In the genomic region with DNA sequence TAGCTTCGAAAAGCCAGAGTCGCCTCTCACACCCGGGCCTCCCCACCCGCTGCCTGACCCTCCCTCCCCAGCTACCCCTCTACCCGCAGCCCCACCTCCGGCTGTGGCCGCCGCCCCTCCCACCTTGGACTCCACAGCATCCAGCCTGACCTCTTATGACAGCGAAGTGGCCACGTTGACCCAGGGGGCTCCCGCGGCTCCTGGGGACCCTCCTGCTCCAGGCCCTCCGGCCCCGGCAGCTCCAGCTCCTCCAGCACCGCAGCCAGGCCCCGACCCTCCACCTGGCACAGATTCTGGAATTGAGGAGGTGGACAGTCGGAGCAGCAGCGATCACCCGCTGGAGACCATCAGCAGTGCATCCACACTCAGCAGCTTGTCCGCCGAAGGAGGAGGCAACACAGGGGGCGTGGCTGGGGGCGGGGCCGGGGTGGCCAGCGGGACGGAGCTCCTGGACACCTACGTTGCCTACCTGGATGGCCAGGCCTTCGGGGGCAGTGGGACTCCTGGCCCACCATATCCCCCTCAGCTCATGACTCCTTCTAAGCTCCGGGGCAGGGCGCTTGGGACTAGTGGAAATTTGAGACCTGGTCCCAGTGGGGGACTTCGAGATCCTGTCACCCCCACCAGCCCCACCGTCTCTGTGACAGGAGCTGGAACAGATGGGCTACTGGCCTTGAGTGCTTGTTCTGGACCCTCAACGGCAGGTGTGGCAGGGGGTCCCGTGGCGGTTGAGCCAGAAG, we compare ENCODE assay signal across 10 mouse cellular contexts. TPM values are rescaled to one million over a fixed set of nuclear protein-coding genes. Genes with fewer than 3 reads are reported as not detected.
A peak's percentile ranks its signal among the peaks of the same experiment; 100 is the strongest.
DNase-seq lines count a peak whose midpoint lies in the region; ATAC-seq and TF ChIP-seq lines count a peak whose summit lies in the region.
"Had no signal": no experiment of that assay in that cellular context is flagged by ENCODE, and none has a peak within 500 bp of the region (broad histone marks: within the 10 kb centered on the region; RNA-seq: fewer than 3 reads in every experiment).

No protein-coding gene starts in this region.

- no peak for ATAC-seq in heart, postnatal 0 days (ENCODE audit: insufficient read depth, low read depth)
- no peak for ATAC-seq in forebrain, embryonic 15.5 days (replicated peaks)
- no peak for ATAC-seq in midbrain, embryonic 12.5 days (ENCODE audit: low FRiP score, low read depth)
- ATAC-seq: Patski had no signal

- H3K4me3 ChIP-seq in heart, postnatal 0 days (ENCODE audit: low read depth, low read length): peak overlapping the region; percentile 13; the same call in 1 of the 2 replicates
- peak overlapping the region; percentile 14; the same call in 1 of the 2 replicates for H3K4me3 ChIP-seq in forebrain, embryonic 15.5 days
- peak overlapping the region; percentile 26 for H3K4me3 ChIP-seq in midbrain, embryonic 12.5 days
- H3K4me3 ChIP-seq in gastrocnemius, adult 2 months: no peak overlapping the region
- no peak overlapping the region for H3K4me3 ChIP-seq in thymus, adult 2 months (ENCODE audit: control insufficient read depth, insufficient read depth, low read length)

- TF ChIP-seq EP300 in heart, postnatal 0 days (IDR thresholded peaks at IDR 0.05; ENCODE audit: low read depth): no peak

- no peaks in the 10 kb centered on the region for H3K36me3 ChIP-seq in heart, postnatal 0 days (replicated peaks; ENCODE audit: control insufficient read depth, insufficient read depth, low read length)
- peaks cover 9% of the 10 kb centered on the region; the same call in 1 of the 2 replicates for H3K36me3 ChIP-seq in forebrain, embryonic 15.5 days
- H3K36me3 ChIP-seq in midbrain, embryonic 12.5 days: no peaks in the 10 kb centered on the region
- no peaks in the 10 kb centered on the region for H3K36me3 ChIP-seq in thymus, adult 2 months (ENCODE audit: control insufficient read depth, insufficient read depth, low read length)

- TF ChIP-seq CTCF in heart, postnatal 0 days (IDR thresholded peaks at IDR 0.05; ENCODE audit: low read depth): no peak
- no peak for TF ChIP-seq CTCF in gastrocnemius, adult 2 months (IDR thresholded peaks at IDR 0.05)
- TF ChIP-seq CTCF in thymus, adult 2 months (IDR thresholded peaks at IDR 0.05; ENCODE audit: borderline replicate concordance, control insufficient read depth, extremely low read depth, insufficient read depth, low read length, poor library complexity): no peak

- no peaks in the 10 kb centered on the region for H3K9me3 ChIP-seq in heart, postnatal 0 days (replicated peaks; ENCODE audit: control insufficient read depth, low read length)
- no peaks in the 10 kb centered on the region for H3K9me3 ChIP-seq in forebrain, embryonic 15.5 days
- no peaks in the 10 kb centered on the region for H3K9me3 ChIP-seq in midbrain, embryonic 12.5 days

- no peak for DNase-seq in heart, postnatal 0 days (ENCODE audit: low spot score)
- no peak for DNase-seq in heart, postnatal 25 days (ENCODE audit: low spot score)
- DNase-seq in embryo, embryonic 11 days: peak; percentile 47
- DNase-seq in gastrocnemius, adult 2 months: no peak
- DNase-seq in cerebellum, adult 8-10 months: no peak
- no peak for DNase-seq in thymus, adult 2 months

- no peak overlapping the region for H3K4me2 ChIP-seq in heart, postnatal 0 days (ENCODE audit: low read depth, low read length)
- no peak overlapping the region for H3K4me2 ChIP-seq in forebrain, embryonic 15.5 days (replicated peaks)
- H3K4me2 ChIP-seq in midbrain, embryonic 12.5 days (replicated peaks): peak overlapping the region; percentile 32

- no peak overlapping the region for H3K9ac ChIP-seq in heart, postnatal 0 days (replicated peaks; ENCODE audit: low read depth, low read length)
- H3K9ac ChIP-seq in forebrain, embryonic 15.5 days (replicated peaks): no peak overlapping the region
- peak overlapping the region; percentile 31; the same call in 1 of the 2 replicates for H3K9ac ChIP-seq in midbrain, embryonic 12.5 days (replicated peaks)

- peaks cover 92% of the 10 kb centered on the region for H3K27me3 ChIP-seq in heart, postnatal 0 days (ENCODE audit: control insufficient read depth, insufficient read depth, low read length)
- peaks cover 78% of the 10 kb centered on the region for H3K27me3 ChIP-seq in forebrain, embryonic 15.5 days
- H3K27me3 ChIP-seq in midbrain, embryonic 12.5 days: peaks cover 93% of the 10 kb centered on the region
- peaks cover 24% of the 10 kb centered on the region; the same call in 1 of the 2 replicates for H3K27me3 ChIP-seq in thymus, adult 2 months (ENCODE audit: control insufficient read depth, insufficient read depth, low read length)

- intact Hi-C loops in heart, postnatal 25 days (cut with DNase I): no loop called here
- intact Hi-C loops in gastrocnemius, adult 2 months (cut with DNase I): no loop called here

- H3K4me1 ChIP-seq in heart, postnatal 0 days (ENCODE audit: control insufficient read depth, insufficient read depth): 0 out of 2 replicates have a peak, but pooled peaks cover 4% of the 10 kb centered on the region
- peaks cover 52% of the 10 kb centered on the region for H3K4me1 ChIP-seq in forebrain, embryonic 15.5 days
- H3K4me1 ChIP-seq in midbrain, embryonic 12.5 days: peaks cover 69% of the 10 kb centered on the region
- H3K4me1 ChIP-seq in thymus, adult 2 months (replicated peaks; ENCODE audit: control insufficient read depth, insufficient read depth, low read length): no peaks in the 10 kb centered on the region

- TF ChIP-seq POLR2A in thymus, adult 2 months (IDR thresholded peaks at IDR 0.05; ENCODE audit: control insufficient read depth, extremely low read depth, insufficient read depth, low read length, poor library complexity): no peak

- 3% methylated on average over 35 of the region's 35 CpGs for WGBS in heart, postnatal 0 days
- WGBS in forebrain, embryonic 15.5 days: 1% methylated on average over 35 of the region's 35 CpGs
- under 1% methylated on average over 35 of the region's 35 CpGs for WGBS in midbrain, embryonic 12.5 days
- WGBS in thymus, adult 2 months: 6% methylated on average over 35 of the region's 35 CpGs

- no peak overlapping the region for H3K27ac ChIP-seq in heart, postnatal 0 days (ENCODE audit: low read depth)
- no peak overlapping the region for H3K27ac ChIP-seq in forebrain, embryonic 15.5 days (replicated peaks)
- no peak overlapping the region for H3K27ac ChIP-seq in midbrain, embryonic 12.5 days (replicated peaks)
- H3K27ac ChIP-seq in gastrocnemius, adult 2 months: no peak overlapping the region
- H3K27ac ChIP-seq in thymus, adult 2 months (ENCODE audit: control insufficient read depth, insufficient read depth, low read length): no peak overlapping the region

RNA-seq across cellular contexts. Expression of gene Syt3, which starts 30.1 kb away (rescaled TPM):
- 0.58 and 3.1 TPM in 2 replicates for total RNA-seq in heart, postnatal 0 days (2014; rRNA removed; ENCODE audit: low replicate concordance)
- polyA plus RNA-seq in heart, postnatal 0 days (2015; fragmentation: Nextera tagmentation; extraction: Ambion mirVana): 0.81 and 0.86 TPM in 2 replicates
- 1 to 10 TPM; 1.3 to 2.2 TPM for total RNA-seq in heart, postnatal 25 days (2021)
- 24.5 and 26.7 TPM in 2 replicates for polyA plus RNA-seq in forebrain, embryonic 15.5 days (2015; fragmentation: Nextera tagmentation; extraction: Ambion mirVana)
- 5.4 and 6.4 TPM in 2 replicates for polyA plus RNA-seq in midbrain, embryonic 12.5 days (2016; fragmentation: Nextera tagmentation; extraction: Ambion mirVana)
- total RNA-seq in gastrocnemius, adult 2 months (2021): 1 to 10 TPM; 2.3 to 3.6 TPM
- polyA plus RNA-seq in thymus, adult 2 months (2012; rRNA removed): 2.5 and 2.7 TPM in 2 replicates

RNA-seq across cellular contexts. Expression of gene 1700008O03Rik, which starts 31.8 kb away (rescaled TPM):
- not detected in 2 replicates for total RNA-seq in heart, postnatal 0 days (2014; rRNA removed; ENCODE audit: low replicate concordance)
- polyA plus RNA-seq in heart, postnatal 0 days (2015; fragmentation: Nextera tagmentation; extraction: Ambion mirVana): 0.14 and 0.52 TPM in 2 replicates
- total RNA-seq in heart, postnatal 25 days (2021): under 1 TPM; 0.28 to 0.62 TPM
- polyA plus RNA-seq in forebrain, embryonic 15.5 days (2015; fragmentation: Nextera tagmentation; extraction: Ambion mirVana): 1.1 and 1.4 TPM in 2 replicates
- polyA plus RNA-seq in midbrain, embryonic 12.5 days (2016; fragmentation: Nextera tagmentation; extraction: Ambion mirVana): 0.74 and 1.3 TPM in 2 replicates
- total RNA-seq in gastrocnemius, adult 2 months (2021): not detected
- polyA plus RNA-seq in thymus, adult 2 months (2012; rRNA removed): 1.8 and 2.1 TPM in 2 replicates

RNA-seq across cellular contexts. Expression of gene Shank1, which starts 43.7 kb away (rescaled TPM):
- total RNA-seq in heart, postnatal 0 days (2014; rRNA removed; ENCODE audit: low replicate concordance): 0.19 and 0.61 TPM in 2 replicates
- 0.33 and 0.36 TPM in 2 replicates for polyA plus RNA-seq in heart, postnatal 0 days (2015; fragmentation: Nextera tagmentation; extraction: Ambion mirVana)
- 1 to 10 TPM; 1.6 to 2.0 TPM for total RNA-seq in heart, postnatal 25 days (2021)
- polyA plus RNA-seq in forebrain, embryonic 15.5 days (2015; fragmentation: Nextera tagmentation; extraction: Ambion mirVana): 22.0 and 24.2 TPM in 2 replicates
- polyA plus RNA-seq in midbrain, embryonic 12.5 days (2016; fragmentation: Nextera tagmentation; extraction: Ambion mirVana): 8.5 and 11.4 TPM in 2 replicates
- under 1 TPM; 0.31 to 0.59 TPM for total RNA-seq in gastrocnemius, adult 2 months (2021)
- polyA plus RNA-seq in thymus, adult 2 months (2012; rRNA removed): 1.1 and 1.9 TPM in 2 replicates
- total RNA-seq: common myeloid progenitor, adult 5-6 weeks had no signal

RNA-seq across cellular contexts. Expression of gene Clec11a, which starts 47.1 kb away (rescaled TPM):
- total RNA-seq in heart, postnatal 0 days (2014; rRNA removed; ENCODE audit: low replicate concordance): 1.4 and 1.7 TPM in 2 replicates
- polyA plus RNA-seq in heart, postnatal 0 days (2015; fragmentation: Nextera tagmentation; extraction: Ambion mirVana): 1.00 and 1.3 TPM in 2 replicates
- 1 to 10 TPM in 1 of 2 experiments, under 1 TPM in 1; 0.87 to 1.0 TPM for total RNA-seq in heart, postnatal 25 days (2021)
- 3.7 TPM in 2 replicates for polyA plus RNA-seq in forebrain, embryonic 15.5 days (2015; fragmentation: Nextera tagmentation; extraction: Ambion mirVana)
- 2.5 and 2.6 TPM in 2 replicates for polyA plus RNA-seq in midbrain, embryonic 12.5 days (2016; fragmentation: Nextera tagmentation; extraction: Ambion mirVana)
- total RNA-seq in gastrocnemius, adult 2 months (2021): 1 to 10 TPM in 1 of 2 experiments, under 1 TPM in 1; 0.59 to 2.2 TPM
- polyA plus RNA-seq in thymus, adult 2 months (2012; rRNA removed): 2.3 and 3.1 TPM in 2 replicates

Comparison
In these comparisons a context has a peak if more than half of its experiments do, and no peak if none do; other contexts are left out.
1. H3K4me3 ChIP-seq: peak in heart, postnatal 0 days (single experiment), forebrain, embryonic 15.5 days (single experiment) and midbrain, embryonic 12.5 days (single experiment); none in gastrocnemius, adult 2 months (single experiment) and thymus, adult 2 months (single experiment).